Mouse (Mus musculus) layer of hippocampus, postnatal 25 days (tissue): Measurements from ENCODE around the gene Rpap2. TPM values are rescaled to one million over a fixed set of nuclear protein-coding genes. Genes with fewer than 3 reads are reported as not detected.
A peak's percentile ranks its signal among the peaks of the same experiment; 100 is the strongest.

Experiments used
- DNase-seq, 2 experiments: peaks; one replicate each; pipeline ENCODE4 v3.0.0; 2022; ENCODE audit warnings: mixed read lengths in 2 of 2, low spot score in 1 of 2; ENCODE audit errors: extremely low spot score in 1 of 2
- total RNA-seq, 2 experiments: library from RNA; stranded (reverse); gene quantifications; 2 replicates each; pipeline ENCODE4 v1.2.3; 2021

The Rpap2 gene
- total RNA-seq, 2 experiments from 2014 or later, result 21.5 to 22.5 TPM

GRCm38 (mm10) chr5:107684380-107684779 is 87.2 kb downstream of the Rpap2 start:
- DNase-seq, result no peak

GRCm38 (mm10) chr5:107687161-107687560 is 90.0 kb downstream of the Rpap2 start:
- no peak for DNase-seq

GRCm38 (mm10) chr5:107687592-107688498 is 90.7 kb downstream of the Rpap2 start:
- DNase-seq, result peak; percentile 47 to 60

- DNase-seq, result no peak
These were observed 91.3 kb downstream of the Rpap2 start for GRCm38 (mm10) chr5:107688499-107688866.

GRCm38 (mm10) chr5:107695019-107695418 is 97.8 kb downstream of the Rpap2 start:
- no peak for DNase-seq

GRCm38 (mm10) chr5:107698888-107699287 is 101.7 kb downstream of the Rpap2 start:
- no peak for DNase-seq

- no peak for DNase-seq
These were observed 103.7 kb downstream of the Rpap2 start for GRCm38 (mm10) chr5:107700873-107701272.

GRCm38 (mm10) chr5:107701658-107702057 is 104.5 kb downstream of the Rpap2 start:
- DNase-seq, result no peak

GRCm38 (mm10) chr5:107703207-107703763 is 106.1 kb downstream of the Rpap2 start:
- DNase-seq, result no peak

- no peak for DNase-seq
These were observed 108.6 kb downstream of the Rpap2 start for GRCm38 (mm10) chr5:107705756-107706155.

GRCm38 (mm10) chr5:107706262-107706661 is 109.1 kb downstream of the Rpap2 start:
- DNase-seq, result no peak

- no peak for DNase-seq
These were observed 111.1 kb downstream of the Rpap2 start for GRCm38 (mm10) chr5:107708124-107708797.

Other genes with a start within 250 kb of the Rpap2 start
- gene Ephx4, start 194.6 kb upstream of the Rpap2 start, total RNA-seq, result 10 to 100 TPM; 50.8 to 57.2 TPM
- under 1 TPM; 0.22 to 0.26 TPM for gene Lpcat2b, start 165.8 kb upstream of the Rpap2 start, total RNA-seq
- gene Btbd8, start 159.4 kb upstream of the Rpap2 start, total RNA-seq, result 100 to 1,000 TPM; 106 to 107 TPM
- gene Gm42669, start 89.8 kb upstream of the Rpap2 start, total RNA-seq, result under 1 TPM; 0.27 to 0.49 TPM
- under 1 TPM; 0.57 to 0.75 TPM for gene 1700028K03Rik, start 62.7 kb upstream of the Rpap2 start, total RNA-seq
- gene Glmn, start 515 bp downstream of the Rpap2 start, total RNA-seq, result 10 to 100 TPM; 13.8 to 17.4 TPM
- gene Gfi1, start 128.7 kb downstream of the Rpap2 start, total RNA-seq, result not detected
- gene Ube2d2b, start 232.7 kb downstream of the Rpap2 start, total RNA-seq, result not detected